Mouse (Mus musculus) layer of hippocampus, postnatal 25 days (tissue): ENCODE measurements at regions not wholly inside any gene's neighbourhood (a gene's known extent, or its start where the extent isn't known, plus 50 kb on each side); places are given as distances from the start of the nearest gene placed in this dataset.

Experiments
- DNase-seq, 2 experiments: peaks; one replicate each; pipeline ENCODE4 v3.0.0; 2022; ENCODE audit warnings: mixed read lengths in 2 of 2, low spot score in 1 of 2; ENCODE audit errors: extremely low spot score in 1 of 2

- no peak for DNase-seq
These were observed 298.8 kb downstream of the 1500009L16Rik start for GRCm38 (mm10) chr10:84021167-84022120.

- no peak for DNase-seq
These were observed 301.6 kb downstream of the 1500009L16Rik start for GRCm38 (mm10) chr10:84024294-84024693.

- DNase-seq = no peak
These were observed 302.2 kb downstream of the 1500009L16Rik start for GRCm38 (mm10) chr10:84024901-84025300.

- no peak for DNase-seq
These were observed 304.1 kb downstream of the 1500009L16Rik start for GRCm38 (mm10) chr10:84026798-84027197.

GRCm38 (mm10) chr10:84036131-84036877 is 313.6 kb downstream of the 1500009L16Rik start:
- DNase-seq = no peak

GRCm38 (mm10) chr10:84048706-84049105 is 326.0 kb downstream of the 1500009L16Rik start:
- no peak for DNase-seq

GRCm38 (mm10) chr10:84052696-84053095 is 330.0 kb downstream of the 1500009L16Rik start:
- DNase-seq = no peak

GRCm38 (mm10) chr10:84054551-84055336 is 332.1 kb downstream of the 1500009L16Rik start:
- DNase-seq = peak in 1 of 2 experiments; percentile 51

GRCm38 (mm10) chr10:84055402-84056167 is 332.9 kb downstream of the 1500009L16Rik start:
- DNase-seq = no peak

GRCm38 (mm10) chr10:84056323-84057169 is 333.9 kb downstream of the 1500009L16Rik start:
- DNase-seq = no peak

GRCm38 (mm10) chr10:84058301-84058700 is 335.6 kb downstream of the 1500009L16Rik start:
- DNase-seq = no peak

- DNase-seq = no peak
These were observed 337.2 kb downstream of the 1500009L16Rik start for GRCm38 (mm10) chr10:84059646-84060491.

- DNase-seq = peak; percentile 31 to 50
These were observed 338.0 kb downstream of the 1500009L16Rik start for GRCm38 (mm10) chr10:84060492-84061218.

- no peak for DNase-seq
These were observed 344.5 kb downstream of the 1500009L16Rik start for GRCm38 (mm10) chr10:84067052-84067650.

GRCm38 (mm10) chr10:84069806-84070205 is 347.1 kb downstream of the 1500009L16Rik start:
- no peak for DNase-seq

- no peak for DNase-seq
These were observed 350.3 kb downstream of the 1500009L16Rik start for GRCm38 (mm10) chr10:84072866-84073483.
